Mouse (Mus musculus) kidney, embryonic 16.5 days (tissue): ENCODE results near the gene Atp5k. TPM values are rescaled to one million over a fixed set of nuclear protein-coding genes. Genes with fewer than 3 reads are reported as not detected.
A peak's percentile ranks its signal among the peaks of the same experiment; 100 is the strongest.

Experiments used
- ATAC-seq: fragments of 200-750 bp; cut with Nextera tagmentation; 2 replicates; pipeline ENCODE4 v1.8.0; 2017; ENCODE audit warnings: moderate TSS enrichment; ENCODE audit not compliant: low FRiP score, low TSS enrichment
- H3K27ac ChIP-seq: fragments of 300-500 bp; sonication (generic); 2 replicates; pipeline ENCODE4 v1.5.1; 2014; ENCODE audit warnings: low read length
- H3K27me3 ChIP-seq: fragments of 300-500 bp; sonication (generic); 2 replicates; pipeline ENCODE4 v1.6.1; 2014; ENCODE audit warnings: low read length, control low read depth, mixed read lengths; ENCODE audit not compliant: insufficient read depth
- H3K36me3 ChIP-seq: fragments of 300-500 bp; sonication (generic); 2 replicates; pipeline ENCODE4 v1.6.1; 2014; ENCODE audit warnings: low read length, control low read depth, mixed read lengths; ENCODE audit not compliant: insufficient read depth
- H3K4me1 ChIP-seq: fragments of 300-500 bp; sonication (generic); 2 replicates; pipeline ENCODE4 v1.6.1; 2014; ENCODE audit warnings: low read length, control low read depth, mixed read lengths; ENCODE audit not compliant: insufficient read depth
- H3K4me2 ChIP-seq: fragments of 300-500 bp; sonication (generic); replicated peaks from 2 replicates; pipeline ENCODE4 v1.6.1; 2014; ENCODE audit warnings: low read depth, low read length
- H3K4me3 ChIP-seq: fragments of 300-500 bp; sonication (generic); 2 replicates; pipeline ENCODE4 v1.5.1; 2014; ENCODE audit warnings: mild to moderate bottlenecking, low read length
- H3K9ac ChIP-seq: fragments of 300-500 bp; sonication (generic); replicated peaks from 2 replicates; pipeline ENCODE4 v1.6.1; 2014; ENCODE audit warnings: low read length
- H3K9me3 ChIP-seq: fragments of 300-500 bp; sonication (generic); 2 replicates; pipeline ENCODE4 v1.6.1; 2016; ENCODE audit warnings: low read length, control low read depth
- WGBS: fragments of 180-500 bp; shearing (Covaris S2); extraction: QIAGEN DNeasy Blood & Tissue Kit; methylation state at CpG from one replicate; pipeline ENCODE4 v1.1.7; 2014; 5-methylcytosine and 5-hydroxymethylcytosine counted together
- polyA plus RNA-seq: library from polyadenylated mRNA; unstranded; fragments of >200 nt; fragmentation: Nextera tagmentation; extraction: Ambion mirVana; gene quantifications from 2 replicates; pipeline ENCODE4 v1.2.1, GENCODE M21; 2015

The Atp5k gene
- polyA plus RNA-seq, 1 experiment from 2014 or later: 360 TPM

GRCm38 (mm10) chr5:108460461-108460860 lies 26.2 kb upstream of the Atp5k start:
- H3K27me3 ChIP-seq: peaks cover 6% of the 10 kb centered on the region; the same call in 1 of the 2 replicates
- no peak for ATAC-seq
- peak overlapping the region; percentile 63 for H3K9ac ChIP-seq
- no peaks in the 10 kb centered on the region for H3K36me3 ChIP-seq
- no peaks in the 10 kb centered on the region for H3K9me3 ChIP-seq
- 42% methylated on average over 6 of the region's 6 CpGs for WGBS
- peak overlapping the region; percentile 86 for H3K4me3 ChIP-seq
- peaks cover 29% of the 10 kb centered on the region for H3K4me1 ChIP-seq
- H3K27ac ChIP-seq: no peak overlapping the region
- H3K4me2 ChIP-seq: peak overlapping the region; percentile 90

GRCm38 (mm10) chr5:108458706-108459105 lies 24.5 kb upstream of the Atp5k start:
- H3K27ac ChIP-seq: no peak overlapping the region
- H3K4me3 ChIP-seq: no peak overlapping the region
- no peaks in the 10 kb centered on the region for H3K36me3 ChIP-seq
- 72% methylated on average over 2 of the region's 2 CpGs for whole genome bisulfite sequencing
- H3K9ac ChIP-seq: no peak overlapping the region
- H3K4me2 ChIP-seq: no peak overlapping the region
- peaks cover 21% of the 10 kb centered on the region for H3K4me1 ChIP-seq
- H3K27me3 ChIP-seq: peaks cover 6% of the 10 kb centered on the region; the same call in 1 of the 2 replicates
- no peaks in the 10 kb centered on the region for H3K9me3 ChIP-seq
- no peak for ATAC-seq

GRCm38 (mm10) chr5:108454094-108454493 lies 19.8 kb upstream of the Atp5k start:
- Histone ChIP-seq H3K36me3 (no peaks in the 10 kb centered on the region), H3K27ac (no peak overlapping the region), H3K4me1 (peaks cover 3% of the 10 kb centered on the region), H3K27me3 (peaks cover 2% of the 10 kb centered on the region; the same call in 1 of the 2 replicates), H3K9me3 (no peaks in the 10 kb centered on the region), H3K9ac (no peak overlapping the region), H3K4me2 (no peak overlapping the region), H3K4me3 (no peak overlapping the region)
- no peak for ATAC-seq
- 44% methylated on average over 3 of the region's 3 CpGs for WGBS

GRCm38 (mm10) chr5:108452422-108452821 lies 18.2 kb upstream of the Atp5k start:
- ATAC-seq: no peak
- Histone ChIP-seq H3K27ac (no peak overlapping the region), H3K9ac (no peak overlapping the region), H3K4me2 (no peak overlapping the region), H3K27me3 (peaks cover 2% of the 10 kb centered on the region; the same call in 1 of the 2 replicates), H3K4me3 (no peak overlapping the region), H3K36me3 (no peaks in the 10 kb centered on the region), H3K4me1 (peaks cover 12% of the 10 kb centered on the region), H3K9me3 (no peaks in the 10 kb centered on the region)
- 86% methylated on average over 1 of the region's 1 CpGs for WGBS

- no peak overlapping the region for H3K4me2 ChIP-seq
- no peaks in the 10 kb centered on the region for H3K9me3 ChIP-seq
- ATAC-seq: no peak
- H3K9ac ChIP-seq: no peak overlapping the region
- H3K36me3 ChIP-seq: no peaks in the 10 kb centered on the region
- H3K4me3 ChIP-seq: no peak overlapping the region
- WGBS: 76% methylated on average over 1 of the region's 1 CpGs
- H3K27me3 ChIP-seq: peaks cover 2% of the 10 kb centered on the region; the same call in 1 of the 2 replicates
- H3K4me1 ChIP-seq: peaks cover 12% of the 10 kb centered on the region
- H3K27ac ChIP-seq: no peak overlapping the region
Measured at GRCm38 (mm10) chr5:108451611-108452010, 17.4 kb upstream of the Atp5k start.

DNA sequence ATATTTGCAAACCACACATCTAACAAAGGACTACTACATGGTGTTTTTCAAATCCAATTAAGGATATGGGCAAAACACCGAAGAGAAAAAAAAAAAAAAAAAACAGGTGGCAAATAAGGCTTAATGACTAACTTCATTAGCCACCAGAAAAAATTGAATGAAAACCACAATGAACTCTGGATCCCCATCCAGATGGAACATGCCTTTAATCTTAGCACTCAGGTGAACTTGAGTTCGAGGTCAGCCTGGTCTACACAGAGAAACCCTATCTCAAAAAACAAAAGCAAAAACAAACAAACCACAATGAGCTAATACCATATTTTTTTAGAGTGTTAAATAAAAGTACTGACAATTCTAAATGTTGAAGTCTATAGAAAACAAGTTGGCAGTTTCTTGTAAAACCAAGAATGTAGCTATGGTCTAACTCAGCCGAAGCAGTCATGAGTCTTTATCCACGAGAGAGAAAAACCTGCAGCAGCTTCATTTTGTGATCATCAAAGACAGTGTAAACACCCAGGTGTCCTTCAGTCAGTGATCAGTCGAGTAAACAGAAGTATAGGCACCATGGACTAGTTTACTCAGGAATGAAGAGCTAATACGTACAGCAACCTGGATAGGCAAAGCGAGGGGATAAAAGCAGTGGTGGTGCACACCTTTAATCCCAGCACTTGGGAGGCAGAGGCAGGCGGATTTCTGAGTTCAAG lies 16.7 kb upstream of the Atp5k start:
- Histone ChIP-seq H3K27ac (no peak overlapping the region), H3K27me3 (peaks cover 2% of the 10 kb centered on the region; the same call in 1 of the 2 replicates), H3K36me3 (no peaks in the 10 kb centered on the region), H3K4me2 (no peak overlapping the region), H3K4me3 (no peak overlapping the region), H3K9ac (no peak overlapping the region), H3K9me3 (no peaks in the 10 kb centered on the region), H3K4me1 (peaks cover 12% of the 10 kb centered on the region)
- 80% methylated on average over 8 of the region's 8 CpGs for WGBS
- no peak for ATAC-seq

DNA sequence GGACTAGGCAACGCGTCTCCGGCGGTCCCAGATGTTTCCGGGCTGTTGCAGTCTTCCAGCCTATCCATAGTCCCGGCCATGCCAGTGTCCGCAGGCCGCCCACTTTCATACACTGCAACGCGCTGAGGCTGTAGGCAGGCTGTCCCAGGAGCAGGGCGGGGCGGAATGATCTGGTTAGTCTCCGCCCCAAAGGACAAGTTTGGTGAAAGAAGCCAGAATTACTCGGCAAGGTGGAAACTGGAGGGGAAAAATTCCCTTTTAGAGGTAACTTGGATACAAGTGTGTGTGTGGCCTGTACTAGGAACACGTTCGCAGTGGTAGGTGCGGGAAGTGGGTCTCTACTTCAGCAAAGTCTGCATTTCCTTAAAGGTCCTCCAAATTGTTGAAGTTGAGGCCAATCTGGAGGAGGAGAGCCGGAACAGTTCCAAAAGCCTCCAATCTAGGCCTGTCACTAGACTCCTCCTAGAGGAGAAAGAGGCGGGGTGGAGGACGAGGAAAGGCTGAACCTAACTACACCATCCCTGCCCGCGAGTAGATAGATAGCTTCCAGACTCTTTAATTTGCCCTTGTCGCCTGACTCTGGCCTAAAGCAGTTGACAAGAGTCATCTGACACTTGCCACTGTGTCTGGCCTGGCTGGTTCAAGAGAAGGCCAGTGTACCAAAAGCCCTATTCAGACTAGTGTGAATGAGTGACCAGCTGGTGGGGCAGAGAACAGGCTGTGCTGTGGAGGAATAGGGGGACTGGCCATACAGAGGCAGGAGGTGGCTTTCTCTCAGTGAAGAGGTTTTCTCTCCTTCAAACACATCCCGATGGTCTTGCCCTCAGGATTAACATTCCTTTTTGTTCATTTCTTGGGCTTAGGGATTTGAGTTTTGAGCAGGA lies 14.8 kb upstream of the Atp5k start, which contains the start of gene Mfsd7a:
Gene Mfsd7a, minus strand, starts transcription at position 107 of the 884 bp plus-strand sequence.
- Histone ChIP-seq H3K27me3 (peaks cover 2% of the 10 kb centered on the region; the same call in 1 of the 2 replicates), H3K9me3 (no peaks in the 10 kb centered on the region), H3K9ac (peak within 1 kb of the TSS; percentile 63), H3K27ac (peak within 1 kb of the TSS; percentile 54; the same call in 1 of the 2 replicates), H3K4me3 (peak within 1 kb of the TSS; percentile 47), H3K4me2 (peak within 1 kb of the TSS; percentile 79), H3K4me1 (peaks cover 12% of the 10 kb centered on the region), H3K36me3 (no peaks in the 10 kb centered on the region)
- WGBS: 6% methylated on average over 24 of the region's 24 CpGs
- ATAC-seq: peak; percentile 98

DNA sequence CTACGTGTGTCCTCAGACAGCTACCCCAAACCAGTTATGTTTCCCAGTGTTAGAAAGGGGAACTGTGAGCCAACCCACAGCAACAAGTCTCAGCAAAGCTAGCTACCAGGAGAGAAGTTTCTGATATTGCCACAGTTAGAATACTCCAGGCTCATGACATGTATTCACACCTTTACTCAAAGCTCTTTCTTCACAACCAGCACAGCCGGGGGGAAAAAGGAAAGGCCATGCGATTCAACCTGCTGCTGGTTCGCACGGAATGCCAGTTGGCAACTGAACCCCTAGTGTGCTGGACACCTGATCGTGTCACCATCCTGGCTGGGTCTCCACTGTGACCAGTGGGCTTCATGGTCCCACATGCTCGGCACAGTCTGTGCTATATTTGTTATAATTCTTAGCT lies 13.6 kb upstream of the Atp5k start:
- WGBS: 87% methylated on average over 7 of the region's 7 CpGs
- H3K4me1 ChIP-seq: peaks cover 12% of the 10 kb centered on the region
- H3K9ac ChIP-seq: no peak overlapping the region; the same call in 1 of the 2 replicates
- H3K4me2 ChIP-seq: peak overlapping the region; percentile 79
- H3K4me3 ChIP-seq: no peak overlapping the region
- ATAC-seq: no peak
- H3K27me3 ChIP-seq: peaks cover 2% of the 10 kb centered on the region; the same call in 1 of the 2 replicates
- H3K36me3 ChIP-seq: no peaks in the 10 kb centered on the region
- no peak overlapping the region for H3K27ac ChIP-seq
- H3K9me3 ChIP-seq: no peaks in the 10 kb centered on the region

- Histone ChIP-seq H3K4me3 (no peak overlapping the region), H3K36me3 (no peaks in the 10 kb centered on the region), H3K27ac (no peak overlapping the region), H3K9me3 (no peaks in the 10 kb centered on the region), H3K9ac (no peak overlapping the region), H3K27me3 (peaks cover 2% of the 10 kb centered on the region; the same call in 1 of the 2 replicates), H3K4me1 (peaks cover 12% of the 10 kb centered on the region), H3K4me2 (no peak overlapping the region)
- no peak for ATAC-seq
- 79% methylated on average over 3 of the region's 3 CpGs for WGBS
Measured at GRCm38 (mm10) chr5:108446973-108447372, 12.7 kb upstream of the Atp5k start.
